Mouse (Mus musculus) forebrain, embryonic 14.5 days (tissue): ENCODE results near the gene Gigyf1. TPM values are rescaled to one million over a fixed set of nuclear protein-coding genes. Genes with fewer than 3 reads are reported as not detected.

ENCODE experiments used
- ATAC-seq: fragments of 200-750 bp; cut with Nextera tagmentation; 2 replicates; pipeline ENCODE4 v1.8.0; 2017; ENCODE audit warnings: mild to moderate bottlenecking, moderate library complexity
- DNase-seq: peaks from one replicate; pipeline ENCODE4 v3.0.0-alpha.2; 2015; ENCODE audit warnings: low spot score
- H3K27ac ChIP-seq: fragments of 300-500 bp; sonication (generic); 2 replicates; pipeline ENCODE4 v1.5.1; 2014; ENCODE audit warnings: low read depth, mild to moderate bottlenecking, control low read depth, low read length, moderate library complexity
- H3K27me3 ChIP-seq: fragments of 300-500 bp; sonication (generic); replicated peaks from 2 replicates; pipeline ENCODE4 v1.6.1; 2014; ENCODE audit warnings: low read length, control low read depth, mixed read lengths; ENCODE audit not compliant: control insufficient read depth, insufficient read depth
- H3K36me3 ChIP-seq: fragments of 300-500 bp; sonication (generic); 2 replicates; pipeline ENCODE4 v1.6.1; 2014; ENCODE audit warnings: low read length, control low read depth; ENCODE audit not compliant: control insufficient read depth, insufficient read depth
- H3K4me1 ChIP-seq: fragments of 300-500 bp; sonication (generic); 2 replicates; pipeline ENCODE4 v1.6.1; 2014; ENCODE audit warnings: antibody characterized with exemption, low read length, control low read depth; ENCODE audit not compliant: control insufficient read depth, insufficient read depth
- H3K4me2 ChIP-seq: fragments of 300-500 bp; sonication (generic); 2 replicates; pipeline ENCODE4 v1.6.1; 2014; ENCODE audit warnings: mild to moderate bottlenecking, control low read depth, low read length
- H3K4me3 ChIP-seq: fragments of 300-500 bp; sonication (generic); 2 replicates; pipeline ENCODE4 v1.5.1; 2014; ENCODE audit warnings: low read depth, low read length, control low read depth
- H3K9ac ChIP-seq: fragments of 300-500 bp; sonication (generic); 2 replicates; pipeline ENCODE4 v1.6.1; 2014; ENCODE audit warnings: mild to moderate bottlenecking, low read length, control low read depth, moderate library complexity
- H3K9me3 ChIP-seq: fragments of 300-500 bp; sonication (generic); replicated peaks from 2 replicates; pipeline ENCODE4 v1.6.1; 2016; ENCODE audit warnings: low read length, control low read depth, mixed read lengths; ENCODE audit not compliant: control insufficient read depth
- WGBS: fragments of 180-500 bp; shearing (Covaris S2); extraction: QIAGEN DNeasy Blood & Tissue Kit; methylation state at CpG from one replicate; pipeline ENCODE4 v1.1.7; 2014; 5-methylcytosine and 5-hydroxymethylcytosine counted together
- microRNA-seq: library from miRNA; unstranded; fragments of <30 nt; microRNA quantifications from one replicate; pipeline ENCODE4, GENCODE M21; 2016
- polyA plus RNA-seq: library from polyadenylated mRNA; unstranded; fragments of >200 nt; fragmentation: Nextera tagmentation; extraction: Ambion mirVana; gene quantifications from 2 replicates; pipeline ENCODE4 v1.2.1, GENCODE M21; 2014

The Gigyf1 gene
- polyA plus RNA-seq, 1 experiment from 2014 or later: 11.5 TPM

- no peak for DNase-seq
- H3K9ac ChIP-seq: no peak overlapping the region
- no peaks in the 10 kb centered on the region for H3K9me3 ChIP-seq
- ATAC-seq: no peak
- H3K27ac ChIP-seq: no peak overlapping the region
- no peak overlapping the region for H3K4me3 ChIP-seq
- H3K4me1 ChIP-seq: 0 out of 2 replicates have a peak, but pooled peaks cover 3% of the 10 kb centered on the region
- H3K27me3 ChIP-seq: peaks cover 4% of the 10 kb centered on the region; the same call in 1 of the 2 replicates
- no peaks in the 10 kb centered on the region; the same call in 1 of the 2 replicates for H3K36me3 ChIP-seq
- WGBS: 82% methylated on average over 17 of the region's 17 CpGs
- no peak overlapping the region for H3K4me2 ChIP-seq
These were observed 52.6 kb downstream of the Gigyf1 start for GRCm38 (mm10) chr5:137570691-137571586.

- peak overlapping the region; percentile 46 for H3K4me2 ChIP-seq
- no peak overlapping the region for H3K27ac ChIP-seq
- H3K4me3 ChIP-seq: peak overlapping the region; percentile 9; the same call in 1 of the 2 replicates
- no peaks in the 10 kb centered on the region for H3K9me3 ChIP-seq
- peak overlapping the region; percentile 37; the same call in 1 of the 2 replicates for H3K9ac ChIP-seq
- H3K4me1 ChIP-seq: 0 out of 2 replicates have a peak, but pooled peaks cover 3% of the 10 kb centered on the region
- peaks cover 4% of the 10 kb centered on the region; the same call in 1 of the 2 replicates for H3K27me3 ChIP-seq
- no peaks in the 10 kb centered on the region for H3K36me3 ChIP-seq
- 6% methylated on average over 27 of the region's 27 CpGs for WGBS
- DNase-seq (no peak), ATAC-seq (no peak)
These were observed 56.1 kb downstream of the Gigyf1 start for GRCm38 (mm10) chr5:137574470-137574901.

Small RNA genes lying within 50 kb of the gene (microRNA-seq; reads per million reads assigned to microRNA genes)
- 0.66 reads per million for gene Mir6418

Other genes with a start within 250 kb of the Gigyf1 start
- 6.9 and 10.9 TPM in 2 replicates for gene Ache, start 231.0 kb upstream of the Gigyf1 start, polyA plus RNA-seq
- gene Ufsp1, start 223.9 kb upstream of the Gigyf1 start, polyA plus RNA-seq: 9.8 and 10.3 TPM in 2 replicates
- 78.9 and 95.2 TPM in 2 replicates for gene Srrt, start 210.9 kb upstream of the Gigyf1 start, polyA plus RNA-seq
- gene Trip6, start 204.1 kb upstream of the Gigyf1 start, polyA plus RNA-seq: 18.2 and 18.4 TPM in 2 replicates
- gene Slc12a9, start 185.0 kb upstream of the Gigyf1 start, polyA plus RNA-seq: 6.2 and 9.9 TPM in 2 replicates
- 6.2 and 8.0 TPM in 2 replicates for gene Ephb4, start 168.4 kb upstream of the Gigyf1 start, polyA plus RNA-seq
- 0.04 and 0.05 TPM in 2 replicates for gene Zan, start 41.5 kb upstream of the Gigyf1 start, polyA plus RNA-seq
- 81.2 and 98.0 TPM in 2 replicates for gene Pop7, start 16.0 kb upstream of the Gigyf1 start, polyA plus RNA-seq
- gene Epo, start 14.7 kb downstream of the Gigyf1 start, polyA plus RNA-seq: not detected in 2 replicates
- 598 and 644 TPM in 2 replicates for gene Gnb2, start 15.0 kb downstream of the Gigyf1 start, polyA plus RNA-seq
- 184 and 201 TPM in 2 replicates for gene Actl6b, start 35.0 kb downstream of the Gigyf1 start, polyA plus RNA-seq
- 1.8 and 1.9 TPM in 2 replicates for gene Tfr2, start 51.3 kb downstream of the Gigyf1 start, polyA plus RNA-seq
- 44.4 and 58.4 TPM in 2 replicates for gene Mospd3, start 82.5 kb downstream of the Gigyf1 start, polyA plus RNA-seq
- gene Pcolce, start 95.2 kb downstream of the Gigyf1 start, polyA plus RNA-seq: 10.5 and 12.3 TPM in 2 replicates
- 0.10 TPM in 1 of 2 replicates, not detected in the other for gene Fbxo24, start 110.5 kb downstream of the Gigyf1 start, polyA plus RNA-seq
- 12.3 and 12.4 TPM in 2 replicates for gene Lrch4, start 110.6 kb downstream of the Gigyf1 start, polyA plus RNA-seq
- gene Gm20605, start 110.6 kb downstream of the Gigyf1 start, polyA plus RNA-seq: 4.6 and 6.6 TPM in 2 replicates
- gene Sap25, start 122.8 kb downstream of the Gigyf1 start, polyA plus RNA-seq: 1.5 and 4.6 TPM in 2 replicates
- gene Irs3, start 127.2 kb downstream of the Gigyf1 start, polyA plus RNA-seq: not detected in 2 replicates
- 10.4 and 11.8 TPM in 2 replicates for gene Agfg2, start 166.2 kb downstream of the Gigyf1 start, polyA plus RNA-seq
- 13.8 and 14.5 TPM in 2 replicates for gene Nyap1, start 223.1 kb downstream of the Gigyf1 start, polyA plus RNA-seq
- 52.3 and 62.1 TPM in 2 replicates for gene Tsc22d4, start 227.2 kb downstream of the Gigyf1 start, polyA plus RNA-seq